Mouse (Mus musculus): ENCODE data around the gene 5730596B20Rik. TPM values are rescaled to one million over a fixed set of nuclear protein-coding genes. Genes with fewer than 3 reads are reported as not detected.

5730596B20Rik gene
- polyA plus RNA-seq, 1 experiment from 2014 or later: not detected

- Histone ChIP-seq H3K27me3 (replicated peaks; ENCODE audit: control insufficient read depth, insufficient read depth, low read length) (peaks cover 94% of the 10 kb centered on the region), H3K9ac (replicated peaks; ENCODE audit: low read depth, low read length) (no peak overlapping the region), H3K36me3 (ENCODE audit: control insufficient read depth, insufficient read depth) (no peaks in the 10 kb centered on the region), H3K4me3 (replicated peaks; ENCODE audit: low read length) (no peak overlapping the region), H3K4me1 (replicated peaks; ENCODE audit: control insufficient read depth, insufficient read depth, low read length) (peaks cover 10% of the 10 kb centered on the region), H3K27ac (ENCODE audit: low read length) (no peak overlapping the region), H3K4me2 (ENCODE audit: low read length) (no peak overlapping the region), H3K9me3 (ENCODE audit: control insufficient read depth, low read length) (no peaks in the 10 kb centered on the region)
- no peak for ATAC-seq
- WGBS: 17% methylated on average over 3 of the region's 3 CpGs
Observed at GRCm38 (mm10) chr6:52215070-52215469, 37.8 kb downstream of the 5730596B20Rik start.

- no peak overlapping the region for H3K4me2 ChIP-seq (ENCODE audit: low read length)
- no peaks in the 10 kb centered on the region for H3K9me3 ChIP-seq (ENCODE audit: control insufficient read depth, low read length)
- H3K4me1 ChIP-seq (replicated peaks; ENCODE audit: control insufficient read depth, insufficient read depth, low read length): peaks cover 10% of the 10 kb centered on the region
- H3K4me3 ChIP-seq (replicated peaks; ENCODE audit: low read length): no peak overlapping the region
- ATAC-seq: no peak
- WGBS: 1% methylated on average over 30 of the region's 30 CpGs
- H3K27me3 ChIP-seq (replicated peaks; ENCODE audit: control insufficient read depth, insufficient read depth, low read length): peaks cover 95% of the 10 kb centered on the region
- H3K36me3 ChIP-seq (ENCODE audit: control insufficient read depth, insufficient read depth): no peaks in the 10 kb centered on the region
- no peak overlapping the region for H3K9ac ChIP-seq (replicated peaks; ENCODE audit: low read depth, low read length)
- no peak overlapping the region for H3K27ac ChIP-seq (ENCODE audit: low read length)
Observed at GRCm38 (mm10) chr6:52215771-52216535, 38.7 kb downstream of the 5730596B20Rik start.

GRCm38 (mm10) chr6:52216691-52217458 is 39.6 kb downstream of the 5730596B20Rik start:
- 2% methylated on average over 60 of the region's 60 CpGs for WGBS

DNA sequence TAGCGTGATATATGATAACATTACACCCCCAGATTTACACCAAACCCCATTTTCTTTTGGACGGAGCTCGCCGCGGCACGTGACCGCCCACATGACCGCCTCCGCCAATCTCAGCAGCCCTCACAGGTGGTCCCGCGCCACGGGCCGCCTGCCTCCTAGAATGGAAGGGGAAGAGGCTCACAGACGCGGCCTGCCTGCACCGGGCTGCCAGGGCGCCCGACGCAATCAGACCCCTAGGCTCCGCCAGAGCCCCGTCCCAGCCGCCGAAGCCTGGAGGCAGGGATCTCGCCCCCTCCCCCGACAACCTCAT is 40.1 kb downstream of the 5730596B20Rik start:
- H3K4me3 ChIP-seq (replicated peaks; ENCODE audit: low read length): peak overlapping the region; percentile 24
- H3K4me1 ChIP-seq (replicated peaks; ENCODE audit: control insufficient read depth, insufficient read depth, low read length): peaks cover 17% of the 10 kb centered on the region
- H3K4me2 ChIP-seq (ENCODE audit: low read length): peak overlapping the region; percentile 39
- no peaks in the 10 kb centered on the region for H3K9me3 ChIP-seq (ENCODE audit: control insufficient read depth, low read length)
- no peaks in the 10 kb centered on the region for H3K36me3 ChIP-seq (ENCODE audit: control insufficient read depth, insufficient read depth)
- no peak overlapping the region for H3K9ac ChIP-seq (replicated peaks; ENCODE audit: low read depth, low read length)
- peak; percentile 41; the same call in 1 of the 2 replicates for ATAC-seq
- peaks cover 94% of the 10 kb centered on the region for H3K27me3 ChIP-seq (replicated peaks; ENCODE audit: control insufficient read depth, insufficient read depth, low read length)
- under 1% methylated on average over 25 of the region's 25 CpGs for WGBS
- no peak overlapping the region for H3K27ac ChIP-seq (ENCODE audit: low read length)

More at GRCm38 (mm10) chr6:52216691-52217458, 39.6 kb downstream of the 5730596B20Rik start:
- Histone ChIP-seq H3K9ac (replicated peaks; ENCODE audit: low read depth, low read length) (no peak overlapping the region), H3K36me3 (ENCODE audit: control insufficient read depth, insufficient read depth) (no peaks in the 10 kb centered on the region), H3K4me1 (replicated peaks; ENCODE audit: control insufficient read depth, insufficient read depth, low read length) (peaks cover 15% of the 10 kb centered on the region), H3K9me3 (ENCODE audit: control insufficient read depth, low read length) (no peaks in the 10 kb centered on the region), H3K4me3 (replicated peaks; ENCODE audit: low read length) (peak overlapping the region; percentile 24), H3K27me3 (replicated peaks; ENCODE audit: control insufficient read depth, insufficient read depth, low read length) (peaks cover 94% of the 10 kb centered on the region), H3K4me2 (ENCODE audit: low read length) (peak overlapping the region; percentile 39), H3K27ac (ENCODE audit: low read length) (no peak overlapping the region)
- ATAC-seq: no peak

- Histone ChIP-seq H3K27me3 (replicated peaks; ENCODE audit: control insufficient read depth, insufficient read depth, low read length) (peaks cover 94% of the 10 kb centered on the region), H3K4me1 (replicated peaks; ENCODE audit: control insufficient read depth, insufficient read depth, low read length) (peaks cover 17% of the 10 kb centered on the region), H3K4me2 (ENCODE audit: low read length) (no peak overlapping the region), H3K27ac (ENCODE audit: low read length) (no peak overlapping the region), H3K36me3 (ENCODE audit: control insufficient read depth, insufficient read depth) (no peaks in the 10 kb centered on the region), H3K9me3 (ENCODE audit: control insufficient read depth, low read length) (no peaks in the 10 kb centered on the region), H3K9ac (replicated peaks; ENCODE audit: low read depth, low read length) (no peak overlapping the region), H3K4me3 (replicated peaks; ENCODE audit: low read length) (no peak overlapping the region)
- WGBS: 4% methylated on average over 23 of the region's 23 CpGs
- no peak for ATAC-seq
Observed at GRCm38 (mm10) chr6:52217895-52218642, 40.8 kb downstream of the 5730596B20Rik start.

DNA sequence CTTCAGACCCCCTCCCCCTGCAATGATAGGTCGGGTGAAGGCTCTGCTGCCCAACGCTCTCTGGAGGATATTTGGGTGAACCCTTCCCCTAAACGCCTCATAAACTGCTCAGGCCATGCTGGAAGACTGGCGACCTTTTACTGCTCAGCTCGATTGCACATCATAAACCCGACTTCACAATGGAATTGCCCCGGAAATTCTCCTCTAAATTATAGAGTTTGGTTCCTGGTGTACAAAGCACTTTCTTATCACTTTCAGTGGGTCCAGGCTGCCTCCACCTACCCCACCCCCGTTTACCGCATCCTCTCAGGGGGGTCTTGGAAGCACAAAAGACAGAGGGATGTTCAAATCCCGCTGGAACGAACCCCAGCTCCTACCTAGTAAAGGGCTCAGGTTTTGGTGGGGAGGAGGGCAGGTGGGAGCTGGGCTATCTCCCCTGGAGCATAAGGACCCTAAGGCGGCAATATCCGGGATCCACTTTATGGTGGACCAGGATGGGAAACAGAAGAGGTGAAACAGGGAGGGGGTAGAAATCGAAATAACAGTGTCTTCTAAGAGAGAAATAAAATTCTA is 41.4 kb downstream of the 5730596B20Rik start:
- Histone ChIP-seq H3K9me3 (ENCODE audit: control insufficient read depth, low read length) (no peaks in the 10 kb centered on the region), H3K27me3 (replicated peaks; ENCODE audit: control insufficient read depth, insufficient read depth, low read length) (peaks cover 94% of the 10 kb centered on the region), H3K4me1 (replicated peaks; ENCODE audit: control insufficient read depth, insufficient read depth, low read length) (peaks cover 17% of the 10 kb centered on the region), H3K4me3 (replicated peaks; ENCODE audit: low read length) (no peak overlapping the region), H3K27ac (ENCODE audit: low read length) (no peak overlapping the region), H3K9ac (replicated peaks; ENCODE audit: low read depth, low read length) (no peak overlapping the region), H3K4me2 (ENCODE audit: low read length) (no peak overlapping the region), H3K36me3 (ENCODE audit: control insufficient read depth, insufficient read depth) (no peaks in the 10 kb centered on the region)
- 6% methylated on average over 14 of the region's 14 CpGs for WGBS
- no peak for ATAC-seq

- Histone ChIP-seq H3K36me3 (ENCODE audit: control insufficient read depth, insufficient read depth) (no peaks in the 10 kb centered on the region), H3K9me3 (ENCODE audit: control insufficient read depth, low read length) (no peaks in the 10 kb centered on the region), H3K4me2 (ENCODE audit: low read length) (no peak overlapping the region), H3K27me3 (replicated peaks; ENCODE audit: control insufficient read depth, insufficient read depth, low read length) (peaks cover 93% of the 10 kb centered on the region), H3K4me1 (replicated peaks; ENCODE audit: control insufficient read depth, insufficient read depth, low read length) (peaks cover 17% of the 10 kb centered on the region), H3K4me3 (replicated peaks; ENCODE audit: low read length) (no peak overlapping the region), H3K27ac (ENCODE audit: low read length) (no peak overlapping the region), H3K9ac (replicated peaks; ENCODE audit: low read depth, low read length) (no peak overlapping the region)
- ATAC-seq: no peak
- 17% methylated on average over 9 of the region's 9 CpGs for WGBS
Observed at GRCm38 (mm10) chr6:52219234-52219942, 42.1 kb downstream of the 5730596B20Rik start.

DNA sequence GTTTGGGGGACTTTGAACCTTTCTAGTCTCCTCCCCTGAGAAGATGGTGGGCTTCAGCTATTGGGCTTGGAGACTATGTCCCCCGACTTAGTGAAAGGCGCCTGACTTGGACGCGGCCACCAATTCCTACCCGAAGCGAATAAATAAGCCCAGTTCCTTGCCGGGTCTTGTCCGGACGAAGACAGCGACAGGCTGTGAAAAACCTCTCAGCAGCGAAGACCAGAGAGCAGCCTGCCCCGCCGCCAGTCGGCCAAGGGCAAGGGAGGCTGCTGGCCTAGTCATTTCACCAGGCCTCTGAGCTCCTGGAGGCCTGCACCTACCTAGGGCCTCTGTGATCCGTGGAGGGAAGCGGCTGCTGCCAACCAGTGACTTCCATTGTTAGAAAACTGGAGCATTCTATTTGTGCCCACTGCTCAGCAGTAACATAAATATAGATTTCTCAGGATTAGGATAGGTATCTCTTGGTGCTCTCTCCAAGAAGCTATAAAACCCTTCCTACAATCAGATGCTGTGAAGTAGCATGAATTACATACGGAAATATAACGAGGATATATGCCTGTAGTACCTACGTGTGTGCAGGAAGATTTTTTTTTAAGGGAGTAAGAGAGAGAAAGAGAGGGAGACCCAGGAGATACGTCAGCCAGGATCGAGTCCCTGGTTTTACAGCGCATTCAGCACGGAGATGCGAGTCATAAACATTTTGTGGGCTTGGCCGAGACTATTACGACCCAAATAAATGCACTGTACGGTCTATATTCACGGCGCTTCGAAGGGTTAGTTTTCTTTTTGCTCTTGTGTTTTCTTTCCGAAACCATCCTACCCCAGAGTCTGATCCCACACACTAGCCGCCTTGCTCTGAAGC is 42.9 kb downstream of the 5730596B20Rik start:
- H3K4me1 ChIP-seq (replicated peaks; ENCODE audit: control insufficient read depth, insufficient read depth, low read length): peaks cover 17% of the 10 kb centered on the region
- H3K27me3 ChIP-seq (replicated peaks; ENCODE audit: control insufficient read depth, insufficient read depth, low read length): peaks cover 93% of the 10 kb centered on the region
- no peaks in the 10 kb centered on the region for H3K9me3 ChIP-seq (ENCODE audit: control insufficient read depth, low read length)
- no peaks in the 10 kb centered on the region for H3K36me3 ChIP-seq (ENCODE audit: control insufficient read depth, insufficient read depth)
- WGBS: 10% methylated on average over 32 of the region's 32 CpGs
- no peak overlapping the region for H3K9ac ChIP-seq (replicated peaks; ENCODE audit: low read depth, low read length)
- no peak for ATAC-seq
- H3K4me2 ChIP-seq (ENCODE audit: low read length): no peak overlapping the region
- H3K27ac ChIP-seq (ENCODE audit: low read length): no peak overlapping the region
- H3K4me3 ChIP-seq (replicated peaks; ENCODE audit: low read length): no peak overlapping the region
